Mouse (Mus musculus): ENCODE measurements around the gene Dnmt3b. TPM values are rescaled to one million over a fixed set of nuclear protein-coding genes. Genes with fewer than 3 reads are reported as not detected.

Gene Dnmt3b
- polyA plus RNA-seq, 1 experiment, result 2.4 TPM

DNA sequence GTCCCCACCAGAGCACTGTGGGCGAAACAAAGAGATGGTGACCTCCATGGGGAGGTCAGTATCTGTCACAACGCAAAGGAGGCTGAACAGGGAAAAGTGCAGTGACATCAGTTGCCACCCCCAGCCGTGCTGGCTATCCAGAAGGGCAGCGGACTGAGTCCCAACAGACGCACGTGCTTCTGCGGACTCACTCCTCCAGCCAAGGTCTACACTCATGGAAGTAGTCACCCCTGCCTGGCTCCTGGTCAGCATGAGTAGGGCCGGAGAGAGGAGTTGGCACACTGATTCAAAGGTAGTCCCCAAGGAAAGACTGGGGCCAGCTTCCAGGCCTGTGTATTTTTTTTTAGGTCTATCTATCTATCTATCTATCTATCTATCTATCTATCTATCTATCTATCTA is 40.2 kb upstream of the Dnmt3b start:
- 90% methylated on average over 8 of the region's 8 CpGs for WGBS

DNA sequence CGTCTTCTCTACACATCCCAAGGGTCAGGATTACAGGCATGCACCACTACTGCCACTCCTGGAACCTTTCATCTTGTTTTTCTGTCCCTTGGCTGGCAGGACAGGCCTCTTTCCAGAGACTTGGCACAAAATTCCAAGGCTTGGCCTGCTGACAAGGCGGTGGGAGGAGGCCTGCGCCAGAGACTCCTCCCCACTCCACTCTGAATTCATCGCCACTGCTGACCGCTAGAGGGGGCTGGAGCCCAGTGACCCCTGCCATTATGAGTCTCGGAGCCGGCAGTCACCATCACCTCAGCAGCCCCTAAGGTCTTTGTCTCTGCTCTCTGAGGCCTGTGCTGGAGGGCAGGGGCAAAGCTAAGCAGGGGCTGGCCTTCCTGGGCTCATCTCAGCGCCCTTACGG is 39.7 kb upstream of the Dnmt3b start:
- no peaks in the 10 kb centered on the region for H3K36me3 ChIP-seq (ENCODE audit: control insufficient read depth, insufficient read depth, low read length)
- DNase-seq (ENCODE audit: low read depth in 1 of 2, low spot score in 2 of 2), result peak in 1 of 2 experiments; percentile 66
- 17% methylated on average over 9 of the region's 9 CpGs for WGBS
- H3K27me3 ChIP-seq (ENCODE audit: control insufficient read depth, insufficient read depth, low read length), result no peaks in the 10 kb centered on the region
- no peak for TF ChIP-seq POLR2A (IDR thresholded peaks at IDR 0.05; ENCODE audit: low read depth, low read length)
- TF ChIP-seq CTCF (IDR thresholded peaks at IDR 0.05; ENCODE audit: extremely low read depth, insufficient read depth, insufficient read length, insufficient replicate concordance), result peak; percentile 89
- H3K27ac ChIP-seq (ENCODE audit: insufficient read depth, low read length), result no peak overlapping the region
- H3K4me1 ChIP-seq (ENCODE audit: control insufficient read depth, insufficient read depth, insufficient read length), result peaks cover 5% of the 10 kb centered on the region; the same call in 1 of the 2 replicates
- H3K4me3 ChIP-seq (ENCODE audit: extremely low read depth, insufficient read depth, insufficient read length), result no peak overlapping the region

More for the DNA sequence above, 40.2 kb upstream of the Dnmt3b start:
- Histone ChIP-seq H3K4me3 (ENCODE audit: extremely low read depth, insufficient read depth, insufficient read length) (no peak overlapping the region), H3K4me1 (ENCODE audit: control insufficient read depth, insufficient read depth, insufficient read length) (peaks cover 5% of the 10 kb centered on the region; the same call in 1 of the 2 replicates), H3K27ac (ENCODE audit: insufficient read depth, low read length) (no peak overlapping the region), H3K27me3 (ENCODE audit: control insufficient read depth, insufficient read depth, low read length) (no peaks in the 10 kb centered on the region), H3K36me3 (ENCODE audit: control insufficient read depth, insufficient read depth, low read length) (no peaks in the 10 kb centered on the region)
- no peak for TF ChIP-seq CTCF (IDR thresholded peaks at IDR 0.05; ENCODE audit: extremely low read depth, insufficient read depth, insufficient read length, insufficient replicate concordance)
- no peak for DNase-seq (ENCODE audit: low read depth in 1 of 2, low spot score in 2 of 2)

DNA sequence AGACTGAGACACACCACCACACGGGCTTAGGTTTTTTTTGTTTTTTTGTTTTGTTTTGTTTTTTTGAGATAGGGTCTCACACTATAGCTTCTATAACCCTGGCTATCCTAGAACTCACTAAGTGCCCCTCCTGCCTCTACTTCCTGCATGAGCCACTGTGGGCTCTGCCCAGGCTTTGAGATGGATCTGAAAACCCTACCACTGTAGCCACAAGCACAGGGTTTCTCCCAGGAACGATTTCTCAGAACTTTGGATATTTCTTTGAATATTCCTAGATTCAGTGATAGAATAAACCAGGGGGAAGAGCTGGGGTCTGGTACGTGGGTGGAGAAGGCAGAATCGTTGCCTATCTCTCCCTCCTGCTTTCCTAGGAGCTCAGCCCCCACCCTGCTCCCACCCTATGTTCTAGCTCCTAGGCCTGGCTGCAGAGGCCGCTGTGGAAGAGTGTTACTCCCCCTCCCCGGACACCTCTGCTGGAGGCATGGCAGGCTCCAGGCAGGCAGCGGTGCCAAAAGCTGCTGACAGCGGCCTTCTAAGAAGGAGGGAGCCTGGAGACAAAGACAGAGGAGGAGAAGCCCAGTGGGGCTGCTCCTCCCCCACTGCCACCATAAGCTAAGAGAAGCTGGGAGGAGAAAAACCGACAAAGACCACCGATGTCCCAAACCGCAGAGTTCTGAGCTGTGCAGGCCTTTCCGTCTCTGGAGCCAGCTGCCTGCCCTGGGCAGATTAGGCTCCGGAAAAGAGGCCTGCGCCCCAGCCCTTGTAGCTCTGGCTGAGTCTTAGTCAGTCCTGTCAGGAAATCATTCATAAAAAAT is 38.6 kb upstream of the Dnmt3b start:
- no peak overlapping the region for H3K4me3 ChIP-seq (ENCODE audit: extremely low read depth, insufficient read depth, insufficient read length)
- no peak overlapping the region for H3K27ac ChIP-seq (ENCODE audit: insufficient read depth, low read length)
- H3K4me1 ChIP-seq (ENCODE audit: control insufficient read depth, insufficient read depth, insufficient read length), result peaks cover 5% of the 10 kb centered on the region; the same call in 1 of the 2 replicates
- no peak for DNase-seq (ENCODE audit: low read depth in 1 of 2, low spot score in 2 of 2)
- H3K36me3 ChIP-seq (ENCODE audit: control insufficient read depth, insufficient read depth, low read length), result peaks cover 4% of the 10 kb centered on the region; the same call in 1 of the 2 replicates
- no peaks in the 10 kb centered on the region for H3K27me3 ChIP-seq (ENCODE audit: control insufficient read depth, insufficient read depth, low read length)
- TF ChIP-seq CTCF (IDR thresholded peaks at IDR 0.05; ENCODE audit: extremely low read depth, insufficient read depth, insufficient read length, insufficient replicate concordance) (no peak), POLR2A (IDR thresholded peaks at IDR 0.05; ENCODE audit: low read depth, low read length) (no peak)
- 28% methylated on average over 14 of the region's 14 CpGs for WGBS

DNA sequence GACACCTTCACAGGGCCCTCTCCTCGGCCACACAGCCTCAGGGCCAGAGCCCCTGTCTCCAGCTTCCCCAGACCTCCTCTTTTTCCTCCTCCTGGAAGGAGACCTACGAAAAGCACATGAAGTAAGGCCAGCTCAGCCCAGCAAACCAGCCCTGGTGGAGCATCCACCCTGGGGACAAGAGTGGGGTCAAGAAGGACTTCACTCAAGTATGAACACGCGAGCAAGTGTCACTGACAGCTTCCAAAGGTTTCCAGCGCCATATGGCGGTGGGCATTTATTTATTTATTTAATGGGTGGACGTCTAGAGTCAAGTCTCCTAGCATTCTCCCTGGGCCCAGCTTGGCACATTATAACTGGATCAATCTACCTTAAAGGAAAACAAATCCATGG is 38.0 kb upstream of the Dnmt3b start:
- DNase-seq (ENCODE audit: low read depth in 1 of 2, low spot score in 2 of 2), result no peak
- WGBS, result 64% methylated on average over 7 of the region's 7 CpGs
- no peak for TF ChIP-seq CTCF (IDR thresholded peaks at IDR 0.05; ENCODE audit: extremely low read depth, insufficient read depth, insufficient read length, insufficient replicate concordance)
- no peak for TF ChIP-seq POLR2A (IDR thresholded peaks at IDR 0.05; ENCODE audit: low read depth, low read length)
- H3K36me3 ChIP-seq (ENCODE audit: control insufficient read depth, insufficient read depth, low read length), result peaks cover 4% of the 10 kb centered on the region; the same call in 1 of the 2 replicates
- no peak overlapping the region for H3K27ac ChIP-seq (ENCODE audit: insufficient read depth, low read length)
- H3K4me3 ChIP-seq (ENCODE audit: extremely low read depth, insufficient read depth, insufficient read length), result no peak overlapping the region
- H3K27me3 ChIP-seq (ENCODE audit: control insufficient read depth, insufficient read depth, low read length), result no peaks in the 10 kb centered on the region
- H3K4me1 ChIP-seq (ENCODE audit: control insufficient read depth, insufficient read depth, insufficient read length), result peaks cover 5% of the 10 kb centered on the region; the same call in 1 of the 2 replicates

DNA sequence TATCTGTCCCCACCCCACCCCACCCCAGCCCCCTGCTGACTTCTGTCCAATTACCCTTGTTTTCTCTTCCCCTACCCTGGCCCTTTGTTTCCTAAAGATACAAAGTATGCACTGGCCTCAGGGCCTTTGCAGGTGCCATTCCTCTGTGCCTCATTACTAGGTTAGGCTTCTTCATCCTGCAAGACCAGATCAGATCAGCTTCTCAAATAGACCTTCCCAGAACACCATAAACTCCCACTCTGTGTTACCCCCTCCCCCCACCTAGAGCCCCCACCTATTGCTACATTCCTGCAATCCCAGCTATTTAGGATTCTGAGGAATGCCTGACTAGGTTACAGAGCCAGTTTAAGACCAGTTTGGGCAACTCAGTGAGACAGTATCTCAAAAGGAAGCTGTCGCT is 37.5 kb upstream of the Dnmt3b start:
- H3K4me3 ChIP-seq (ENCODE audit: extremely low read depth, insufficient read depth, insufficient read length), result no peak overlapping the region
- H3K36me3 ChIP-seq (ENCODE audit: control insufficient read depth, insufficient read depth, low read length), result peaks cover 4% of the 10 kb centered on the region; the same call in 1 of the 2 replicates
- H3K27me3 ChIP-seq (ENCODE audit: control insufficient read depth, insufficient read depth, low read length), result no peaks in the 10 kb centered on the region
- no peak overlapping the region for H3K27ac ChIP-seq (ENCODE audit: insufficient read depth, low read length)
- TF ChIP-seq POLR2A (IDR thresholded peaks at IDR 0.05; ENCODE audit: low read depth, low read length) (no peak), CTCF (IDR thresholded peaks at IDR 0.05; ENCODE audit: extremely low read depth, insufficient read depth, insufficient read length, insufficient replicate concordance) (no peak)
- 100% methylated on average over 1 of the region's 1 CpGs for WGBS
- DNase-seq (ENCODE audit: low read depth in 1 of 2, low spot score in 2 of 2), result no peak
- peaks cover 5% of the 10 kb centered on the region; the same call in 1 of the 2 replicates for H3K4me1 ChIP-seq (ENCODE audit: control insufficient read depth, insufficient read depth, insufficient read length)

DNA sequence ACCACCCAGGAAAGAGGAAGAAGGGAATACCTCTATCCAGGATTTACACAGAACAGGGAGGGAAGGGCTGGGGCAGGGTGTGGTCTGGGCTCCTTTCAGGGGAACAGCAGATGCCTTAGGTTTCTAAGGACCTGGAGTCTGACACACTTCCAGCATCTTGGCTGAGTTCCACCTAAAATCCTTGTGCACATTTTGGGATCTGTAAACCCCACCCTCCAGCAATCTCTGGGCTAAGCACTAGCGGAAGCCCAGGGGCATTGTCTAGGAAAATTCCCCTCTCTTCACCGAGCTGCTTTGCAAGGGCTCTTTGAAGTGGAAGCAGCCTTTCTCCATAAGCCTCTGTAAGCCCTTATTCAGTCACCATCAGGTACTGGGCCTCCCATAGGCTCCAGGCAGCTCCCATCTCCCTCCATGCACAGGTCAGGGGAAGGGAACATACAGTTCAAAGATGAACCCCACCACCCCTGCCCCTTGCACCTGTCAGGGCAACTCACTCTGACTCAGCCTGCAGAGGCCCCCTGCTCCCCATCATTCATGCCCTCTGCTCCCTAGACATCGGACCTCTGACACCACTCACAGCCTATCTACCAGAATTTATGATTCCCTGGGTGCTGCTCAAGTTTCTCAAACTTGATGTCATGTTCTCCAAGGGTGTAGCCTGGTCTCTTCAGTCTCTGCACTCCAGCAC is 36.5 kb upstream of the Dnmt3b start:
- DNase-seq (ENCODE audit: low read depth in 1 of 2, low spot score in 2 of 2), result no peak
- Histone ChIP-seq H3K36me3 (ENCODE audit: control insufficient read depth, insufficient read depth, low read length) (peaks cover 5% of the 10 kb centered on the region; the same call in 1 of the 2 replicates), H3K27ac (ENCODE audit: insufficient read depth, low read length) (no peak overlapping the region), H3K4me1 (ENCODE audit: control insufficient read depth, insufficient read depth, insufficient read length) (peaks cover 4% of the 10 kb centered on the region; the same call in 1 of the 2 replicates), H3K27me3 (ENCODE audit: control insufficient read depth, insufficient read depth, low read length) (no peaks in the 10 kb centered on the region), H3K4me3 (ENCODE audit: extremely low read depth, insufficient read depth, insufficient read length) (no peak overlapping the region)
- 63% methylated on average over 3 of the region's 3 CpGs for WGBS
- TF ChIP-seq POLR2A (IDR thresholded peaks at IDR 0.05; ENCODE audit: low read depth, low read length) (no peak), CTCF (IDR thresholded peaks at IDR 0.05; ENCODE audit: extremely low read depth, insufficient read depth, insufficient read length, insufficient replicate concordance) (no peak)
